Mouse (Mus musculus): ENCODE measurements at regions not wholly inside any gene's neighbourhood (a gene's known extent, or its start where the extent isn't known, plus 50 kb on each side); places are given as distances from the start of the nearest gene placed in this dataset.

DNA sequence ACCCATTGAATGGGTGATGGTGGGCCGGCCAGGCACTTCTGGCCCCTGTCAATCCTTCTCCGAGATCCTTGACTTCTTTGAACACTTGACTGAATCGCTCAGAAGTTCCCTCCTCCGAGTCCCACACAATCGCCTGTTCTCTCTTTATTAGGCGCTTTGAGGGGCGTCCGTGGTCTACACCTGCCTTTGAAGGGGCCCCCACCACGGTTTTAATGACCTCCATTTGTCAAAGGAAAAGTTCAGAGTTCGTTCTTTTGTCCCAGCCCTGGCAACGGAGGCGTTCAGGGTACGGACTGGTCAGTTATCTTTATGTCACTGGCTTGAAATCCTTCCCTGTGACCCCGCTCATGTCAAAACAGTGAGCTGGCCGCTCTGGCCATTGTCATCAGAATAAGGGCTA, 74.3 kb upstream of the Irx3 start:
- peak; percentile 11 for DNase-seq (ENCODE audit: low spot score)

DNA sequence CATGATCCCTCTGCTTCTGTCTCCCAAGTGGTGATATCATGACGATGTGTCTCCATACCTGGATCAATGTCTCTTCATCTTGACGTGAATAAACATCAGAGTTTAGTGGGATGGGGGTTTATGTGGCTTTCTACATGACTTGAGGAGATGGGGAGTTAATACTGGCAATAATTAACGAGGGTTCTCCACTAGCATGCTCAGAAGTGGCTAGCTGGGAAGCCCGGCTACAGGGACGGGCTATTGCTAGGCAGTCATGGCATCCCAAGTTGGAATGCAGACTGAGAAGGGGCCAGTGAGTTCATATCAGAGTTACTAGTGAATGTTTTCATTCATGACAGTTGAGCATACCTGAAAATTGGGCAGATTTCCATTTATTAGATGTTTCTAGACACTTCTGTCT, 71.4 kb upstream of the Irx3 start:
- DNase-seq (ENCODE audit: low spot score), result no peak

DNA sequence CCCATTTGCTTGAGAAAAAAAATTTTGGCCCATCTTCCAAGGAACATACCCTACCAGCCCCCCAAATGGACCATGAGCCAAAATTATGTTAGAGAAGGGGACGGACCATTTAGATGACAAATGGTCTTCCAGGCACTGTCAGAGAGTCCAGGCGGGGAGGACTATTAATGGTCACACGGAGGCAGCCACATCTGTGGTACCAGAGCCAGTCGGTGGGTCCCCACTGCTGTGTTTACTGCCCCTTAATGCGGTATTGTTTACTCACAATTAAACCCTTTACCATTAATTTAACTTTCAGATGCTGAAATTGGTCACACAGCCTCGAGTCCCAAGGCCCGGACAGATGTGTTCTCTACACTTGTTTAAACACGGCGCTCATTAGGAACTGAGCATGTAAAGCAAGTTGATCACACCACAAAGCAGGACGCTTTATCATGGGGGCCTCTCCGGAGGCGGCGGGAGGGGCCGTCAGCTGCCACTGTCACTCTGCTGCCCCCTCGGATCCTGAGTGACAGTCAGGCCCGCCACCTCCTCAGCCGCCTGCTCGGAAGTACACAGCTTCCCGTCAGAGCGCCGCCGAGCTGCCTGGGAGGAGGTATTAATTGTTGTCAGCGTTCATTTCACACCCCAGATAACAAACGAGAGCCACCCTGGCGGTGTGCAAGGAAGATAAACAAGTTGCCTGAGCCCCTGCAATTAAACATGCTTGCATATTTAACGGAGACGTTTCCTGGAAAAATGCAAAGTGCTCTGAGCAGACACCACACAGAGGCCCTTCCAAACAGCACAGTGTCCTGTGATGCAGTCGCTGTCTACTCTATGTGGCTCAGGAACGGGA, 70.6 kb upstream of the Irx3 start:
- DNase-seq (ENCODE audit: low spot score), result peak; percentile 10

DNA sequence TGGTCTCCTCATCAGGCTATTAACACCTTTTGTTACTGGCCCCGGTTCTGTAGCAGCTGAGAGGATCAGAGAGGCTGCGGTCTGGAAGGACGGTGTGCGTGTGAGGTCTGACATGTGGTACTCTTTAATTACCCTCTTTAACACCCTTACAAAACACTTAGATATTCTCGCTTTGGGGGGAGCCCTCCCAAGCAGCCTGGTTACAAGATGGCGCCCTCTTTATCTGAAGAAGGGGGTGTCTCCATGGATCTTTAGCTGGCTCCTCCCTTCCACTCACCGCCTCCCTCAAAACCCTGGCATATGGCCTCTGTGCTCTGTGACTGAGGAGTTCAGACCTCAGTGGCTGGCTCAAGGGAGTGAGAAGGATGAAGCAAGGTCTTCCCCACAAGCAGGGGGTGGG, 65.2 kb upstream of the Irx3 start:
- DNase-seq (ENCODE audit: low spot score), result no peak

DNA sequence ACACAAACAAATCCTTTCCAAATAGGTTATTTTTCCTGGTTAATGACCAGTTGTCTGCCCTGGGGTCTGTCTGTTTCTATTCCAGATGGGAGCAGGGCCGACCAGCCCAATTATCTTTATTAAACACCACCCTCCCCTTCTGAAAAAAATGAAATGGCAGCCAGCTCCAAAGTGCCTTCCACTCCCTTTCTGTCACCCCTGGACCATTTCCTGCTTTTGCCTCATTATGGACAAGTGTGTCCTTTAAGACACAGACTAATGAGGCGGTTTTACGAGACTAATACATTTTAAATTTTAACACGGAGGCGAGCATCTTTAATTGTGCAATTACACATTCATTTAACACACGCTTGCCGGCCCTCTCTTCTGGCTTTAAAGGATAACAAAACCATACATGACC, 64.2 kb upstream of the Irx3 start:
- no peak for DNase-seq (ENCODE audit: low spot score)

DNA sequence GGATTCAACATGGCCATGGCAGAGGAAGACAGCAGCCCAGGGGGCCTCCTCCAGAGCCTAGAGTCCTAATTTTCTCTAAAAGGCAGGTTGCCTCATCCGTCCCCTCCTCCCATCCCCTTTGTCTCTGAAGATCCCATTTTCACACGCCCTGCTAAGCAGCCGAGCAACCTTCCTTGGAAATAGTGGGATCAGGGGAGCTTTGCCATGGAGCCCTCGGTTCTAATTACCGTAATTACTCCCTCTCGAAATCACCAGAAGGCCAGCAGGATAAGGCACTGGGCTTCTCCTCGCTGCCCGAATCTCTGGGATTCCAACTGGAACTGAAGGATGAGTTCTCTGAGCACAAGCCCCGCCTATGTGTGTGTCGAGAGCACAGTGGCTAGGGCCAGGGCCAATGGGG, 63.5 kb upstream of the Irx3 start:
- DNase-seq (ENCODE audit: low spot score), result no peak

DNA sequence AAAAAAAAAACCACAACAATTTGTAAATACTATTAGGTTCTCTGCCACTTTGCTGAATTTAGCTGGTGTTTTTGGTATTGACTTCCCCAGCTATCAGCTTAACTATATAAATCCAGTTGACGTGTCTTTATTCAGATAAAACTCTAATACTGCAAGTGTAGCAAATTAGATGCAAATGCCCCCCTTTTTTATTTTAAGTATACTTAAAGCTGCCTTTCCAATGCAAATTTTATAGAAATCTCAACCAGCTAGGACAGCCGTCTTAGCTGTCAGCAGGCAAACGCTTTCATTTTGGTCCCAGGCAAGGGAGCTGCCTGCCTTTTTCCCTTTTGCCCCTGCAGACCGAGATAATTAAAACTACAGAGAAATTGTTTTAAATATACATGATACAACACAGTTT, 61.6 kb upstream of the Irx3 start:
- DNase-seq (ENCODE audit: low spot score), result no peak

DNA sequence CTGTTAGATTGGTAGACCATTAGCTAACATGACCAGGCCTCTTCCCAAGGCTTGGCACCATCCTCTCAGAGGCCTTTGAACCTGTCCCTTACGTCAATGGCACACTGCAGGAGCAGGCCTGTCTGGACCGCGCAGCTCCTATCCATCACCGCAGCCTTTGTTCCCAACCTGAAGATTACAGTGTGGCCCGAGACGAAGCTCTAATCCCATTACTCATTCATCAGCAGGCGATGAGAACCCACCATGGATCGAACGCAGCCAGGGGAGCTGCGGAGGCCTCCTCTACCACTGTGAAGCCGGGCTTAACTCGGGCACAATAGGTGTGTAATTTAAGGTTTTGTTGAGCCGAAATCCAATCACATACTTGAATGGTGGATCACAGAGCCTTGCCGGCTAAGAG, 54.0 kb upstream of the Irx3 start:
- DNase-seq (ENCODE audit: low spot score), result no peak

DNA sequence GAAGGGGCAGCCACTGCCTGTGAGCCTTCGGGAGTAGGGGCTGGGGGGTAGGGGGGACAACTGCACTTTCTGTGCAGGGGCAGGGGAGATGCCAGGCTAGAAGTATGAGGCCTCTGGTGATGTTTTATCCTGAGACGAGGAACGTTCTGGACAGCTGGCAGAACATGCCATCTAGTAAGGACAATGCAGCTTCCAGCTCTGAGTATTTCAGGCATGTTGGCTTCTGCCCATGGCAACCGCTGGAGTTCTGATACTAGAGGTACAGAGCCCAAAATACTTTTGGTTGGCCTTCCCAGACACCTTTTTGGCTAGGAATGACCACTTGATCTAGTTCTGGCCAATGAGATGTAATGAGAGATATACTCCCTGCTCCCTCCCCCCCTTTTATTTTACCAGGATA, 52.5 kb upstream of the Irx3 start:
- DNase-seq (ENCODE audit: low spot score), result no peak

DNA sequence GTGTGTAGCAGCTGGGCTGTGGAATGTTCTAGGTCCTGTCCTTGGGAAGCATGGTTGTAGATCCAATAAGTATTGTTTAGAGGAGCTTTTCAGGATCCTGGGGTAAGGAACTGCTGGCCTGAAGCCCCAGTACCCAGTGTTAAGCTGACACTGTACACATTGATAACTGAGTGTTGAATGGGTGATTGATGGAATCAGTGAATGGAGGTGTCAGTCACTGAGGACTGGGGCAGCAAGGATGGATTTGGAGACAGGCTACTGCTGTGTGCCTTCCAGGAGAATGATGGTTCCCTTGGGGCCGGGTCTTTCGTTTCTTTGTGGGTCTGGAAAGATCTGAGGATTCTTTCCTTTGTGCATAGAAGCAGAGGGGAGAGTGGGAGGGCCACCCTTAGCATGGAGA, 51.9 kb upstream of the Irx3 start:
- DNase-seq (ENCODE audit: low spot score), result no peak

DNA sequence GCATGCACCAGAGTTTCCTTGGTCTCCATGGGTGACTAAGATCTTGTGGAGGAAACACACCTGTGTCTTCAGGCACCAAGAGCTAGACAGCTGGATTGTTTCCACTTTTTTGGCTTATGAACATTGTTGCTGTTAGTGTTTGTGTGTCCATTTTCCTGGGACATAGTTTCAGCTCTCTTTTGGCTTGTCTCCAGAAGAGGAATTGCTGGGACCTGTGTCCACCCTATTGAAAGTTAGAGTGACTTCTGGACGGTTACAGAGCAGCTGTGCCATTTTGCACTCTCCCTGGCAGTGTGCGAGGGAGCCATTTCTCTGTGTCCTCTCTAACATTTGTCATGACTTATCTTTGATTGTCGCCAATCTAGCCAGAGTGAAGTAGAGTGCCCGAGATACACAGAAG, 51.5 kb upstream of the Irx3 start:
- no peak for DNase-seq (ENCODE audit: low spot score)

Data from yolk sac, embryonic 10.5 days (tissue).